Mouse (Mus musculus) c-Kit-positive CD71-positive TER-119-negative erythroid progenitor cells, embryonic 14.5 days (primary cell): ENCODE data around the gene Aplf.

Experiments used
- DNase-seq: peaks from one replicate; pipeline ENCODE4 v3.0.0-alpha.2; 2013; ENCODE audit warnings: low read depth

Gene Aplf

DNA sequence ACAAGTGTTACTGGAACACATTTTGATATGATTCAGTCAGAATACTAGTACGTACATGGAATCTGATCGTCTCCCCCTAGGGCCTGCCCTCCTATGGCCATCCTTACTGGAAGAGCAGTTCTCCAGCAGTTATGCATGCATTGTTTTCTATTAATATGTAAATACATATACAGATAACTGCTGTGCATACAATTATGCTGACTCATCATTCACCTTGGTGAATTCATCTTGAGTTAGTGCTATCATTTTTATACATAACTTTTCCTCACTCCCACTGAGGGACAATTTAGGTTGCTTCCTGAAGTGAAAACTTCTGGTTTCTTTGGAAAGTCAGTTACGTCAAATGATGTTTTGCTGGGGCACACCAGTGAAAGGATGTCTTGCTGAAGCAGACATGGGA lies 48.8 kb downstream of the Aplf start:
- DNase-seq, result no peak

- DNase-seq, result no peak
Observed at GRCm38 (mm10) chr6:87621281-87621680, 50.7 kb downstream of the Aplf start.

- no peak for DNase-seq
Observed at GRCm38 (mm10) chr6:87618021-87618420, 54.0 kb downstream of the Aplf start.

- DNase-seq, result no peak
Observed at GRCm38 (mm10) chr6:87615696-87616083, 56.3 kb downstream of the Aplf start.

GRCm38 (mm10) chr6:87614794-87615695 lies 56.9 kb downstream of the Aplf start:
- peak; percentile 24 for DNase-seq

GRCm38 (mm10) chr6:87599825-87600224 lies 72.2 kb downstream of the Aplf start:
- no peak for DNase-seq

DNA sequence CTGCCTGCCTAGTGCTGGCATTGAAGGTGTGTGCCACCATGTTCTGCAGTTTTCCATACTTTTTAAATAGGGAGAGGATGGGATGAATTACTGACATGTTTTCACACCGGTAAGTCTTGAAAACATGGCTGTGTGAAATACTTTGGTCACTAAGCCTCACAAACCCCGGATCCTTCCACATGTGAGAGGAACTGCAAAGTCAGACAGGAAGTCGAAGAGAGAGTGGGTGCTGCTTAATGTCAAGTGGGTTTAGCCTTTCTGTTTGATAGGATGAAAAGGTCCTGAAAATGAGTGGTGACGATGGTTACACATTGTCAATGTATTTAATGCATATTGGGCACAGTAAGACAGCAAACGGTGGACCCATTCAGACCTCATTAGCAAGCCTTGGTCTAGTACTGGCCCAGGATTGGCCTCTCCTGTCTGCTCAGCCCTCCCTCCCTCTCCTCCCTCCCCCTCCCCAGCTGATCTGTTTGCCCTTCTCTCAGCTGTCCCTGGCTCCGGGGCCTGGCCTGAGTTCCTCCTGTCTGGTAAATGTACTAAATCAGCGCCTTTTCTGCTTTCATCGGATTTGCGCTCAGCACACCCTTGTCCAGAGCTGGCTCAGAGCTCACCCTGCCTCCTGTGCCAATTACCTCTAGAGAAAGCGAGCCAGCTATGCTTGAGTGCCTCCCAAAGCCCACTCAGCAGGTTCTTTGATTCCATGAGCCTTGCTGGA lies 74.7 kb downstream of the Aplf start:
- no peak for DNase-seq

GRCm38 (mm10) chr6:87594188-87594587 lies 77.8 kb downstream of the Aplf start:
- no peak for DNase-seq

GRCm38 (mm10) chr6:87590394-87591281 lies 81.4 kb downstream of the Aplf start, which contains the start of gene Prokr1:
Gene Prokr1, minus strand, starts transcription at chr6:87590743.
- no peak for DNase-seq

DNA sequence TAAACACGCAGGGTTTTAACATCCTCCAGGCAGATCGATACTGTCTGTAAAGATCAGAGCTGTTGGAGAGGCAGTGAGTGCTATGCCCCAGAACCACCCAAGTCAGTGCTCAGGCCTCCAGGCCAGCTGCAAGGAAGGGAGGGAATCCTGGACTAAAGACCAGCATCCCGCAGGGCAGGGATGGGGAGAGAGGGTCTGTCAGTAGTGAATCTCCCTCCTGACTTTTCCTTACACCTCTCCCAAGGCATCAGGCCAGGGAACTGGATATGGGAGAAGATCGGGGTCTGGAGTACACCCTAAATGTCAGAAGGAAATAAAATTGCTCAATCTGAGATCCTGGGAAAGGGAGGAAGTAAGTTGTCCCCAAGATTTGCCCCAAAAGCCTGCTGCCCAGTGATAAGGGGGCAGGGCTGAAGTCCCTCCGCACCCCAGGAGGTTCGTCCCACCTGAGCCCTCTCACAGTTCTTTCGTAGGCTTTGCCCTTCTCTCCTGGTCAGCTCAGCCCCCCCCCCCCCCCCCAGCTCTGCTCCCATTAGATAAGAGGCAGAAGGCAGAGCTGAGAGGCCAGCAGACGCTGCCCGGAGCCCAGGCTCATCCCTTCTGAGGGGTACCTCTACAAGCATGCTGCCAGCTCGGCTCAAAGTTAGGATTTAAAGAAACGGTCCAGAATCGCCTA lies 82.1 kb downstream of the Aplf start:
- no peak for DNase-seq

- DNase-seq, result no peak
Observed at GRCm38 (mm10) chr6:87583991-87584390, 88.0 kb downstream of the Aplf start.

- peak; percentile 85 for DNase-seq
Observed at GRCm38 (mm10) chr6:87583183-87583611, 88.8 kb downstream of the Aplf start.

GRCm38 (mm10) chr6:87582456-87582855 lies 89.5 kb downstream of the Aplf start:
- no peak for DNase-seq

DNA sequence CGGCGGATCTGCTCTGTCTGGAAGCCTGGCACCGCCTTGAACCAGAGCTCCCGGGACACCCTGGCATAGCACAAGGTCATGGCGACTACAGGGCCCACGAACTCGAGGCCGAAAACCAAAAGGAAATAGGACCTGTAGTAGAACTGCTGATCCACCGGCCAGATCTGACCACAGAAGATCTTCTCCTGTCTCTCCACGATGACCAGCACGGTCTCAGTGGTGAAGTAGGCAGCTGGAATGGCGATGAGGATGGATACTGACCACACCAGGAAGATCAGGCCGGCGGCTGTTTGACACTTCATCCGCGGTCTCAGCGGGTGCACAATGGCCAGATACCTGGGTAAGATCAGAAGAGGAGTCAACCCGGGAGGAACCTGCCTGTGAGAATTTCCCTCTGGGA lies 90.4 kb downstream of the Aplf start:
- no peak for DNase-seq

- no peak for DNase-seq
Observed at GRCm38 (mm10) chr6:87581071-87581470, 90.9 kb downstream of the Aplf start.
